Mouse (Mus musculus): ENCODE measurements around the gene Nrcam.
A peak's percentile ranks its signal among the peaks of the same experiment; 100 is the strongest.

The Nrcam gene

DNA sequence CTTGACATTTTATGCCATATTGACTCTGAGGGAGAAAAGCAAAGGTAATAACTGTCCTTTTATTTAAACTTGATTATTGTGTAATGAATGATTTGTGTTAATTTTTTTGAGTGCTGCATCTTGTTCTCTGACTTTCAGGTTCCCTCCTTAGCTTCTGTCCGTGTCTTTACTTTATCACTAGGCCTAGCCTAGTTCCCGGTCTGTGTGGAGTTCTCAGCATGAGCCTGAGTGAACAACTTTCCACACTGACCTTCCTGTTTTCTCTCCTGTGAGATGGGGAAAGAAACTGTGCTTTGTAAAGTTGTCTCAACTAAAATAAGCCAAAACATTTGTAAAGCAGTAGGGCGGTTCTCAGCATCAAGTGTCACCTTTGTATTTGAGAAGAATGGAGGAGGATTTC is 179.9 kb downstream of the Nrcam start:
- DNase-seq (ENCODE audit: extremely low read depth, insufficient read length, low spot score), result no peak

DNA sequence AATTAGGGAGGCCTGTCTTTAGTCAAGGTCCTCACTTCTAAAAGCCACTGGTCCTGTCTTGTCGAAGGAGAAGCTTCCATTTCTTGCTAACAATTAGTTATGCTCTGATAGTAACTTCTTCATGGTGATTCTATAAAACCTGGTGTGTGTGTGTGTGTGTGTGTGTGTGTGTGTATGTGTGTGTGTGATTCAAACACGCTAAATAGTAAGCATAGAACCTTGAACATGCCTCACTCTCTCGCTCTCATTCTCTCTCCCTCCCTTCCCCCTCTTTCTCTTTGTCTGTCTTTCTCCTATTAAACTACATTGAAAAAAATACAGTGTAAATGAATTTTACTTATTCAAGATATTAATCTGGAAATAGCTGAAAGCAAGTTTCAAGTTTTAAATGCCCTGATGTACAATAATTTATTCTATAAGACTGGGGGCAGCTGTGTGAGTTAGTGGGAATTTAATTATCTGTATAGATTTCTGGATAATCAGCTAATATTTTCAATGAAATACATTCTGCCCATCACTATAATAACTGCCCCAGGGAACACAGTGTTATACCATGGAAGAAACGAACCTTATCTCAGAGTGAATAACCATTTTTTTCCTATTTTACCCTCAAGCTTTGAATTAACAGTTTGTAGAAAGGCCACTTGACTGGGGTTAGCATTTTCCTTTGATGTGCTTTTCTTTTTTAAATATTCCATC is 180.9 kb downstream of the Nrcam start:
- DNase-seq (ENCODE audit: extremely low read depth, insufficient read length, low spot score), result no peak

DNA sequence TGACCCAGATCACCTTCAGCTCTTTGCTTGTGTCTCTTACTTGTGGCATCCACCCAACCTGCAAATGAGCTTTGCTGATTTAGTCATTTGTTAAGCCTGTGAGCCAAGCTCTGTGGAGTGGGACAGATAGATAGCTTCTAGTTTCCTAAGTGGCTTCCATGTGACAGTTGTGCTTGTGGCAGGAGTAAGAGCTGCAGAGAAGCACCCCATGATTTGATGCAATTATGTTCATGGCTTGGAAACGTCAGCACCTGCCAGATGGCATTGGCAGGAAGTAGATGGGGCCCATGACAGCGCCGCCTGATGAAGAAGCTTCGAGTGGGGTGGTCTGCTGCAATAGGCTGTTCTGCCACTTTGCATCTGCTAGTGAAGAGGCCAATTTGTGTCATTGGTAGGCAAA is 186.4 kb downstream of the Nrcam start:
- DNase-seq (ENCODE audit: extremely low read depth, insufficient read length, low spot score), result no peak

DNA sequence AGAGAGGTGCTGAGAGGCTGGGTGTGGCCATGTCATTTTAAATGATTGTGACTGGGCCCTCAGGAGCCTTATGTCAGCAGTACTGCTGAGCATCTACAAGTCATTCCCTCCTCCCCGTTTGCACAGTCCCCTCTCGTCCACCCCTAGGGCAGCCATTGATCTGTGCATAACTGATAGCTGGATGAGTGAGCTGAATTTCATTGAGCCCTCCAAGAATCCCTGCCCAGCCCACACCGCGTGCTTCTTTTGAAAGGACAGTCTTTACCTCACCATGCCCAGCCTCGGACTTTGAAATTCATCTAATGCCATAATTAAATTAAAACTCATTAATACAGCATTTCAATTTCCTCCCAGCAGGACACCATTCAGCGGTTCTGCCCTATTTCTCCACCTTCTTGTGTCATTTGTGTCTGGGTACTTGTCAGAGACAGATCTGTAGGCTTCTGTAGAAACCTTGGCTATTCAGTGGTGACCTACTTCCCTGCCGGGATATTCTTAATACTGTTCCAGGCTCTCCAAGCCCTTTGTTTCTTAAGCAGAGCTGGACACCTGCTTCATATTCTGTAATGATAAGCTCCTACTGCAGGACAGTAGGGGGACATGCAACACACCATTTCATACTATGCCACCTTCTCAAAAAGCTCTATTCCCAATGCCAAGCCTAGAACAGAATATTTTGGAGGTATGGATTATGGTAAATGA is 190.9 kb downstream of the Nrcam start:
- DNase-seq (ENCODE audit: extremely low read depth, insufficient read length, low spot score), result no peak

DNA sequence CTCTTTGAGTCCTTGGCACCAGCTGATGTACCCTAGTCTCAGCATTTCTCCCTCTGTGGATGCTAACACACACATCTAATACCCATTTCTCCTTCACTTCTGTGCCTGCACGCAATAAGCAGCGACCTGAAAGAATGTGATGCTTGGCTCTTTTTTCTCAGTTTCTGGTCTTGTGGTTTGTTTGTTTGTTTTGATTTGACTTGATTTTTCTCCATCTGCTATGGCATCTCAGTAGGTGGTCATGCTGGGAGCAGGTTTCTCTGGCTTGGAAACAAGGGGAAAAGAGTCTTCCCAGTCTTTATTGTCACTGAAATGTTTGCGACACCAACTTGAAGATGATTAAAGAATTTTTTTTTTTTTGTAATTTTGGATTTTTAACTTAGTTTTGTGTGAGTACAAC is 192.8 kb downstream of the Nrcam start:
- DNase-seq (ENCODE audit: extremely low read depth, insufficient read length, low spot score), result no peak

DNA sequence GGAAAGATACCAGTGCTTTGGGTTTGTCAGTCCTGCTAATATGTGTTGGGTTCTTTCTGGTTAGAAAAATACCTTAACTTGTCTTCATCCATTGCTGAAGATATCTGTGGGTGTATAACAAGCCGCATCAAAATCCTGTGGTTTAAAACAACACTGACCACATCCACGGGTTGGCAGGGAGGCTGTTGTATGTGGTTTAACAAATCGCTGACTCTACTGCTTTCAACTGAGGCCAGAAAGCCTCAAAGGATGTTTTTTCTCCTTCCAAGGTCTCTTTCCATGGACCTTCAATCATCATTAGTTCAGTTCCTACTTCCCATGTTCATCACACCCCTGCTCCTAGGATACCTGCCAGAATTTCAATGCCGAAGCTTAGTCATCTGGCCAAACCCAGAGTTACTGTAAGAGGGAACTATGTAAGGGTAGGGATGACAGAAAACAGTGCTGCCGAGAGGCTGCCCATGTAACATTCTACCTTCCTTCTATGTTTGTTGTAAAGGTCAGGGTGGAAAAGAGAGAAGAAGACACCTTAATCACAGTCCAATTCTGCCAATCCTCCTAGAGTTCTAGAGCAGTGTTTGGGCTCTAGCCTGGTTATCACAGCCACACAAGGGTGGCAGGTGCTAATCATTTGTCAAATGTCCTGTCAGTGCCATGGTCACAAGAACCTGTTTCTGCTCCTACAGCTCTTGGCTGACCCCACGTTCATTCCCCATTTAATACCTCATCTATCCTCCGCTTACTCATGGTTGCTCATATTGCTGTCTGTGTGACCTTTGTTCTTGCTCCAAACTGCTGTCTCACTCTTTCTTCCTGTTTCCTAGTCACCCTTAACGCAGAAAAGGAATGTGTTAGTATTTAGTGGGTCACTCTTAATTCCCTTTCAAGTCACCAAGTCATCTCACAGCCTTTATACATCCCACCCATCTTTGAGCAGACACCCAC is 196.2 kb downstream of the Nrcam start:
- peak; percentile 4 for DNase-seq (ENCODE audit: extremely low read depth, insufficient read length, low spot score)

DNA sequence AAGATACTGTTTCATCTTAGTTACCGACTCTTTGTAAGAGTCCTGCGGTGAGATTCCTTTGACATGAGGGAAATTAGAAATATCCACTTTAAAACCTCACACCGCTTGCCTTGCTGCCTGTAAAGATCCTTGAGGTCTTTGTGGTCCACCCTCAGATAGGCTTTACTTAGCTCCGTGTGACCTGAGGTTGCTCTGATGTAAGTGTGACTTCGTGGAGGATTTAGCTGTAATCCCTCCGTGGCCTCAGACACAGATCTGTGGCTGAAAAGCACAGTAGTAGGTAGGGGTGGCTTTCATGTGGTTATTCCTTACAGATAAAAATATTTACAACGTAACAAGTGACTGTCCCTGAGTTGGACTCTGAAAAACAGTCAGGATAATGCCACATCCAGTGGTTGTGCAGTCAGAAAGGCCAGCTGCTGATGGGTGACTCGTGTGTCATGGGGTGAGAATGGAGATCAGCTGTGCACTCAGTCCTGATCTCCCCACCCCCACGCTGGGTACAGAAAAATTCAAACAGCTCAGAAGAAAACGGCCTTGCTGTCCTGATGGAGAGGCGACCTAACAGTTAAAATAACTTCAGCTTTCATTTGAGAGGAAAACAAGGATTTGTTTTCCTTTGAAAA is 199.8 kb downstream of the Nrcam start:
- no peak for DNase-seq (ENCODE audit: extremely low read depth, insufficient read length, low spot score)

DNA sequence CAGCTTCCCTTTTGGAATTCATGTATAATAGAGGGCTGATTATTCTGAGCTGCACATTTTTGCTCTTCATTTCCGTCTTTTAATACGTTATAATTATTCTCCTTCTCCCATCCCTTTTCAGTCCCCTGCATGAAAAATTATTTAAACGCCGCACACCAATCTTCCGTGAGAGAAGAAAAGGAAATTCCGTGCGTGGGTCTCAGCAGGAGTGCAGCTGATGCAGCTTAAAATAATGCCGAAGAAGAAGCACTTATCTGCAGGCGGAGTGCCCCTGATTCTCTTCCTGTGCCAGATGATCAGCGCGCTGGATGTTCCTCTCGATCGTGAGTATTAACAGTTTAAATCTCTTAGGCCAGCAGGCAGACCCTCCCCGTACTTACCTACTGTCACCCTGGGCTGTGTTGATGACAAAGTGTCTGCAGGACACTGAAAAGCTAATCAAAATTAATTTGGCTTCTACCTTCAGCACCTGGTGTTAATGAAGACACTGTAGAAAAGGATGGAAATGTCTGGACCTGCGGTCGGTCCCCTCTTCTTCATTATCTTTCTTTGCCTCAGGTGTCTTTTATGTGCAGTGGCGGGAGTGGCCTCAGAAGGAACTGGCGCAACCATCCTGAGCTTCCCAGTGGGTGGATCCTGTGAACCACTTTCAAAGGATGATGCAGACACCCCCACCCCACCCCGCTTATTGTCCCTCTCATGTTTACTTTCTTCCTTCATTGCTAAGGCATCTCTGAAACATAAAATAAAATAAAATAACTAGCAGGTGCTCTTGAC is 203.8 kb downstream of the Nrcam start:
- no peak for DNase-seq (ENCODE audit: extremely low read depth, insufficient read length, low spot score)

DNA sequence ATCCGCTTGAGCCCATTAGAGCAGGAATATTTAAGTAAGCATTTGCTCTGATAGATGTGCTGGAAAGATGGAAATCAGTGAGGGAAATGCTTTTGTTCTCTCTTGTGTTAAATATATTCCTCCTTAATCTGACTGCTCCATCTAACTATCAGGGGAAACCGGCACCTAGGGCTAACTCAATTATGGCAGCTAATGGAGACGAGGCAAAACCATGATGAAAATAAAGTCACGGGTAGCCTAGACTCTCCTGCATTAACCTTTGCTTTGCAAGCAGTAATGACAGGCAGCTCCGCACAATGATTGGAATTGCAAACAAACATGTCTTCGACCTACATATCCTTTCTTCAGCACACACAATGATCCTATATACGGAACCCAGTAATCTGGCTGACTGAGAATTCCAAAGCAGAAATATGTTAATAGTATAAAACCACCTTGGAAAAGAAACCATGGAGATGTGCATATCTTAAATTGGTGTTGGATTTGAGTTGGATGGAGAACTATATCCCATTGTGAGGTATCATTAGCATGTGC is 205.5 kb downstream of the Nrcam start:
- DNase-seq (ENCODE audit: extremely low read depth, insufficient read length, low spot score), result no peak

DNA sequence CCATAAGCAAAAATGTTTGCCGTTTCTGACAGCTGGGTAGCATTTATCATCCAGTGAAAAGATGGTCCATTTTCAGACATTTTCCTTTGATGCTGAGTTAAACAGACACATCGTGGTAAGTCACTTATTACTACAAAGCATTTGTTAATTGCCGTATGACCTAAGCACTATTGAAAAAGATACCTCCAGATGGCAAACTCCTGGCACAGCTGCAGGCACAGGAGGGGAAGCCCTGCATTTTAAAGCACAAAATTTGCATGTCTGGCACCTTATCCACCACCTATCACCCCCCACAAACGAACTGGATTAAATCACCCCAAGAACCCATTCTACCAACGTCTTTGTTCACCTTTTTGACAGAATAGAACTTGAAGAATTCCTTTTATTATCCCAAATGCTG is 206.9 kb downstream of the Nrcam start:
- no peak for DNase-seq (ENCODE audit: extremely low read depth, insufficient read length, low spot score)

DNA sequence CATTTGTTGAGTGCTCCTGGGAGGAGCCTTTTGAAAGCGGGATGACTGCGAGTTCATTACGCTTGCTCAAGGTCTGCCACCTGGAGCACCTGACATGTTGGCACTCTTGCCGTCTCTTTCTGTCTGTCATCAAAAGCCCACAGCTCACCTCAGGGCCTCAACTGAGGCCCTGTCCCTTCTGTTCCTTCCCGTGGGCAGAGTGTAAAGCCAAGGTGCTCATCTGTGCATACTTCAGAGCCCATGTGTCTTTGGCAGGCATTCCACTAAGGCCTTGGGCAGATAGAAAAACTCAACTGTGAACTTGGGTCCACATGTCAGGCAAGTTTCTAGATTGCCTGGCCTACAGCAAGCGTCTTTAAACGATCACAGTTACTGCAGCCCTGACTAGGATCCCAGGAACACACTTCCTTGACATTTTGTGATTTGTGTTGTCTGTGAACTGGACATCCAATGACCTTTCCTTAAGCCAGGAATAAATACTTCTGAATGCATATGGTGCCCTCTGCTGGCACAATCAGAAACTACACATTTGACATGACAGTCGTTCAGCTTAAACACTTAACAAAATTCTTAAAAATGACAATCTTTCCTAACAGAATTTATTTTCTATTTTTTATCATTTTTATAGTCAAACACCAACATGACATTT is 219.2 kb downstream of the Nrcam start:
- DNase-seq (ENCODE audit: extremely low read depth, insufficient read length, low spot score), result no peak

DNA sequence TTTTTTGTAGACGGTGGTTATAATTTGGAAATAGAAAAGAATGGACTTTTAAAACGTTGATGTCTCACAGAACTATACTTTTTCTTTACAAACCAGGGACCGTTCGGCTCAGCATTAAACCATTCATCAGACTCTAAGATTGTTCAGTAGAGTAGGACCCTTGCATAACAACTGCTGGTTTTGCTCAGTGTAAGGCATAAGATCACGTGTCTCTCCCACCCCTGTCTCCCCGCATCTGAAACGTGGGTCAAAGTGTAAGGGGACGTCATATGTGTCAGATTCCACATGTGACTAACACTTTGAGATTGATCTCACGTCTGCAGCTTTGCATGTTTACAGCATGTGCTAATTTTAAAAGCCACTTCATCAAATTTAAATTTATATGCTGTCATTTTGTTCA is 219.8 kb downstream of the Nrcam start:
- DNase-seq (ENCODE audit: extremely low read depth, insufficient read length, low spot score), result no peak

DNA sequence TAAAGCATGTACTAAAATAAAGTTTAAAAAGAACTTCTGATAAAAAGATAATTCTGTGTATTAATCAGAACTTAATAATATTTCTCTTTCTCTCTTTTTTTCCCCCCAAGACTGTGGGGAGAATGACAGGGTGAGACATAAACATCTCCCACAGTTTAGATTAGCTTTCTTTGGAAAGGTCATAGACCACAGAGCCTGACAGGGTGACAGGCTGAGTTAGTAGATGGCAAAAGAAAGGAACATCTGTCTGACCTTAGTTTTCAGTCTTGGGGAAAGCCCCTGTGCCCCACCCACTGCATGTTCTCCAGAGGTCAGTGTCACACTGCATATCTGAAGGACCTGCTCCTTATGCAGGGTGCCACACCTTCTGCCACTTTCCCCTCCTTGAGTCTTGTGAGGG is 222.9 kb downstream of the Nrcam start:
- no peak for DNase-seq (ENCODE audit: extremely low read depth, insufficient read length, low spot score)

DNA sequence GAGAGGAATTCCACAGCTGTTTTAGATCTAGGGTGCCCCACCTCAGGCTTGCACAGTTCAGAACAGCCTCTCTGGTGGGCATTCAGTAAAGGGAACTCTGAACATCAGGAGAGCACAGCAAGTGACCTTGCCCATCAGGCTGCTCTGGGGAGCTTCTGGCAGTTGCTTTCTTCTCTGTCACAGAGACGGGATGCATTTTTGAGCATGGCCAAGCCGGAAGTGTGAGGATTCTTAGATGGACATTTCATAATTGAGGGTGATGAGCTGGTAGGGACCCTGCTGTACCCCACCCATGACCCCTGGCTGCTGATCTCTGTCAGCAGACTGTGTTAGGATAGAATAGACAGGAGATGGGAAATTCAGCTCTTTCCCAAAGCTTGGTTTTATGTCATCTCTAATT is 225.4 kb downstream of the Nrcam start:
- DNase-seq (ENCODE audit: extremely low read depth, insufficient read length, low spot score), result no peak

DNA sequence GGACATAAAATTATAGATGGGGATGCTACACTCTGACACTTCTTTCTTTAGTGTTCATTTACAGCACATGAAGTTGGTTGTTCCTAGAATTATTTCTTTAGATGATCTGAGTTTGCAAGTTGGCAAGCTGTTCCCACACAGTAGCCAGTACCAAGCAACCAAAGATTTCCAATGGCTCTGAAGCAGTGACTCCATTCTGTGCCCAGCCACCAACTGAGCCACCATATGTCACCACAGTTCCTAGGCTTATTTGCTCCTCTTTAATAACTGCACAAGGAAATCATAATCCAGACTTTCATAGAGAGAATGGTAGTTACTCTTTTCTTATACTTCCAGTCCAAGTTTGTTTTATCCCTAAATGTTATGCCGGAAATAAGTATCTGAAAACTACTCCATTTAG is 226.1 kb downstream of the Nrcam start:
- DNase-seq (ENCODE audit: extremely low read depth, insufficient read length, low spot score), result no peak

DNA sequence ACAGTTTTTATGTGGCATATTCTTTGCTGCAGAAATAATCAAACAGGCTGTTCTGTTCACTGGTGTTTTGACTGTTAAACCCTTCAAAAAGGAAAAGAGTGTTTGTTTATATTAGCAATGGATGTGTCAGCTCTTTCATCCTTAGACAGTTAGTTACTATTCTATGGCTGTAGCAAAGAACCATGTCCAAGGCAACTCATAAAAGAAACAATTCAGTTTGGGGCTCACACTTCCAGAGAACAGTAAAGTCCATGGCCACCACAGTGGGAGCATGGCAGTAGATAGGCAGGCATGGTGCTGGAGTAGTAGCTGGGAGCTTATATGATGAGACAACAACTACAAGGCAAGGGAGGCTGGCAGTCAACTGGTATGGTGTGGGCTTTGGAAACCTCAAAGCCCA is 231.3 kb downstream of the Nrcam start:
- DNase-seq (ENCODE audit: extremely low read depth, insufficient read length, low spot score), result no peak

DNA sequence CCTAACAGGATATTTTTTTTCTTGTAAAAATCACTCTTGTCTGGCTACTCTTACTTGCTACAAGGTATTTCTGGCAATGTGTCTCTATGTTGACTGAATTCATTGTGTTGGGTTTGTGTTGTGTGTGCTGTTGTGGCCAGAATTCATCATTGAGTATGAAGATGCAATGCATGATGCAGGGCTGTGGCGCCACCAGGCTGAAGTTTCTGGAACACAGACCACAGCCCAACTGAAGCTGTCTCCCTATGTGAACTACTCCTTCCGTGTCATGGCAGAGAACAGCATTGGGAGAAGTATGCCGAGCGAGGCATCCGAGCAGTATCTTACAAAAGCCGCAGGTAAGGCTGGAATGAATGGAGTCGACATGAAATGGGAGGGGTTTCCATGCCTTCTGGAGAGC is 241.4 kb downstream of the Nrcam start:
- no peak for DNase-seq (ENCODE audit: extremely low read depth, insufficient read length, low spot score)

DNA sequence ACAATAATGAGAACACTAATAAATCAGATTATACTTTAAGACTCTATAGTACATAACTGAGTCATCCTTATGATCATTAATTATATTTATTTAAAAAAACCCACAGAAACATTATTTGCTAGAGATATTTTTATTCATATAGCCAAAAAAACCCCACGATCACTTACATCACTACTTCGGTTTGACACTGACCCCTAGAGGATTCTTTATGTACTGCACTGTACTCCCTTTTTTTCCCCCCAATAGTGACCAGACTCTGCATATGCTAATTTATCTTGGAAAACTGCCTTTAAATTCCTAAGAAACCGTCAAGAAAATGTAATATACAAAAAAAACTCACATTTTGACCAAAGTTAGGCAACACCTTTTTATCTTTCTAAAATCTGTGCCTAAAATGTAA is 244.0 kb downstream of the Nrcam start:
- DNase-seq (ENCODE audit: extremely low read depth, insufficient read length, low spot score), result no peak

DNA sequence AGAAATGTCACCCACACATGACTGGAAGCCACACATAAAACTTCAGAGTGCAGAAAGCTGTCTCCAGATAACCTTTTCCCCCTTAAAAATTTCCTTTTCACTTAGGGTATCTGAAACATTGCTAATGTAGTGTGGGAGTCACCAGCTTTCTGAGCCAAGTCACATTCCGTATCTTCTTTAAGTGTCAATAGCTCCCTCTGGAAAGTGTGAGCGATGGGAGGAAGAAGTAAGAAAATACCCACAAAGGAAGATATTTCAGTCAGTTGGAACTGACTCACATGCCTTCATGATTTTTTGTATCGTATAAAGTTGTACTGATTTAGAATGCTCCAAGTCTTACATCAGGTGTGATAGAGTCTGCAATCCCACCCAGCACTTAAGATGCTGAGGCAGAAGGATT is 245.5 kb downstream of the Nrcam start:
- no peak for DNase-seq (ENCODE audit: extremely low read depth, insufficient read length, low spot score)

Data from 3134 (cell line).